Comparison of ENCODE assay signal across 9 mouse cellular contexts in genomic region chr7:84409241-84409895, GRCm38 (mm10). TPM values are rescaled to one million over a fixed set of nuclear protein-coding genes. Genes with fewer than 3 reads are reported as not detected.
DNase-seq lines count a peak whose midpoint lies in the region; ATAC-seq and TF ChIP-seq lines count a peak whose summit lies in the region.
"Had no signal": no experiment of that assay in that cellular context is flagged by ENCODE, and none has a peak within 500 bp of the region (broad histone marks: within the 10 kb centered on the region; RNA-seq: fewer than 3 reads in every experiment).

No protein-coding gene starts in this region.

- 2% methylated on average over 39 of the region's 39 CpGs for WGBS in heart, embryonic 12.5 days
- WGBS in cerebellum, adult 2 months = 1% methylated on average over 39 of the region's 39 CpGs
- 1% methylated on average over 39 of the region's 39 CpGs for WGBS in kidney, embryonic 14.5 days
- 3% methylated on average over 34 of the region's 39 CpGs for WGBS in liver, adult 2 months
- WGBS in olfactory bulb, adult 2 months = 3% methylated on average over 39 of the region's 39 CpGs

- H3K27ac ChIP-seq in heart, embryonic 12.5 days (ENCODE audit: poor library complexity, severe bottlenecking) = peak overlapping the region; percentile 45; the same call in 1 of the 2 replicates
- peak overlapping the region; percentile 64; the same call in 1 of the 2 replicates for H3K27ac ChIP-seq in cerebellum, adult 2 months (ENCODE audit: insufficient read depth, low read length)
- H3K27ac ChIP-seq in kidney, embryonic 14.5 days (ENCODE audit: low read depth, low read length) = peak overlapping the region; percentile 49
- H3K27ac ChIP-seq in liver, adult 2 months (replicated peaks; ENCODE audit: insufficient read depth, low read depth, low read length) = no peak overlapping the region
- no peak overlapping the region for H3K27ac ChIP-seq in olfactory bulb, adult 2 months (ENCODE audit: insufficient read depth, low read depth, low read length)

- peaks cover 41% of the 10 kb centered on the region for H3K27me3 ChIP-seq in heart, embryonic 12.5 days (replicated peaks)
- no peaks in the 10 kb centered on the region for H3K27me3 ChIP-seq in cerebellum, adult 2 months (ENCODE audit: control insufficient read depth, insufficient read depth, low read length)
- no peaks in the 10 kb centered on the region for H3K27me3 ChIP-seq in kidney, embryonic 14.5 days (ENCODE audit: control insufficient read depth, insufficient read depth, low read length)
- peaks cover 25% of the 10 kb centered on the region for H3K27me3 ChIP-seq in liver, adult 2 months (ENCODE audit: control insufficient read depth, insufficient read depth, low read length)

- peak overlapping the region; percentile 72 for H3K4me3 ChIP-seq in heart, embryonic 12.5 days
- H3K4me3 ChIP-seq in cerebellum, adult 2 months (replicated peaks; ENCODE audit: insufficient read depth, low read depth, low read length) = peak overlapping the region; percentile 61
- H3K4me3 ChIP-seq in kidney, embryonic 14.5 days (ENCODE audit: low read length) = peak overlapping the region; percentile 51
- H3K4me3 ChIP-seq in liver, adult 2 months (ENCODE audit: insufficient read depth, low read depth, low read length) = peak overlapping the region; percentile 8; the same call in 1 of the 2 replicates
- peak overlapping the region; percentile 57 for H3K4me3 ChIP-seq in olfactory bulb, adult 2 months (ENCODE audit: insufficient read depth, low read depth, low read length)

- peak overlapping the region; percentile 87 for H3K4me2 ChIP-seq in heart, embryonic 12.5 days
- peak overlapping the region; percentile 58 for H3K4me2 ChIP-seq in kidney, embryonic 14.5 days (replicated peaks; ENCODE audit: low read depth, low read length)

- H3K36me3 ChIP-seq in heart, embryonic 12.5 days = no peaks in the 10 kb centered on the region
- H3K36me3 ChIP-seq in kidney, embryonic 14.5 days (ENCODE audit: control insufficient read depth, insufficient read depth, low read length) = no peaks in the 10 kb centered on the region
- no peaks in the 10 kb centered on the region for H3K36me3 ChIP-seq in liver, adult 2 months (ENCODE audit: control insufficient read depth, insufficient read depth, low read length)

- DNase-seq in heart, adult 8-10 months (ENCODE audit: low spot score) = no peak
- peak in 1 of 2 experiments; percentile 61 for DNase-seq in cerebellum, adult 2 months
- DNase-seq in liver, adult 2 months (ENCODE audit: extremely low read depth, low read depth, low spot score) = peak; percentile 24
- no peak for DNase-seq in adipocyte (ENCODE audit: low spot score)

- ATAC-seq in heart, embryonic 12.5 days (ENCODE audit: insufficient number of reproducible peaks, low FRiP score) = peak; percentile 68
- ATAC-seq in frontal cortex, adult (ENCODE audit: low TSS enrichment) = peak; percentile 21
- peak; percentile 80 for ATAC-seq in kidney, embryonic 14.5 days (ENCODE audit: low FRiP score, low TSS enrichment)

- H3K4me1 ChIP-seq in heart, embryonic 12.5 days (replicated peaks) = peaks cover 3% of the 10 kb centered on the region; the same call in 1 of the 2 replicates
- H3K4me1 ChIP-seq in cerebellum, adult 2 months (ENCODE audit: control insufficient read depth, insufficient read depth, low read length) = no peaks in the 10 kb centered on the region
- peaks cover 5% of the 10 kb centered on the region; the same call in 1 of the 2 replicates for H3K4me1 ChIP-seq in kidney, embryonic 14.5 days (ENCODE audit: control insufficient read depth, insufficient read depth, low read length)
- H3K4me1 ChIP-seq in liver, adult 2 months (ENCODE audit: control insufficient read depth, insufficient read depth, low read length) = no peaks in the 10 kb centered on the region
- peaks cover 5% of the 10 kb centered on the region for H3K4me1 ChIP-seq in olfactory bulb, adult 2 months (ENCODE audit: control insufficient read depth, insufficient read depth, low read length)

- no peak for TF ChIP-seq CTCF in cerebellum, adult 2 months (IDR thresholded peaks at IDR 0.05; ENCODE audit: borderline replicate concordance, insufficient read depth, low read depth, low read length)
- no peak for TF ChIP-seq CTCF in liver, adult 2 months (IDR thresholded peaks at IDR 0.05; ENCODE audit: low read depth, low read length)
- no peak for TF ChIP-seq CTCF in olfactory bulb, adult 2 months (IDR thresholded peaks at IDR 0.05; ENCODE audit: insufficient read depth, low read depth, low read length)

- peak overlapping the region; percentile 77 for H3K9ac ChIP-seq in heart, embryonic 12.5 days
- H3K9ac ChIP-seq in kidney, embryonic 14.5 days (ENCODE audit: low read depth, low read length) = peak overlapping the region; percentile 84
- H3K9ac ChIP-seq in liver, adult 2 months (ENCODE audit: low read depth, low read length) = no peak overlapping the region

- H3K9me3 ChIP-seq in heart, embryonic 12.5 days (replicated peaks) = no peaks in the 10 kb centered on the region
- H3K9me3 ChIP-seq in kidney, embryonic 14.5 days (ENCODE audit: control insufficient read depth, low read length) = no peaks in the 10 kb centered on the region

- H3K79me2 ChIP-seq in liver, adult 2 months (ENCODE audit: control insufficient read depth, insufficient read depth, low read length) = no peaks in the 10 kb centered on the region

- TF ChIP-seq POLR2A in cerebellum, adult 2 months (IDR thresholded peaks at IDR 0.05; ENCODE audit: borderline replicate concordance, insufficient read depth, low read length) = no peak
- no peak for TF ChIP-seq POLR2A in liver, adult 2 months (IDR thresholded peaks at IDR 0.05; ENCODE audit: extremely low read depth, insufficient read depth, low read length)
- no peak for TF ChIP-seq POLR2A in olfactory bulb, adult 2 months (IDR thresholded peaks at IDR 0.05; ENCODE audit: insufficient read depth, low read depth, low read length)

RNA-seq across cellular contexts. Expression of gene Arnt2, which starts 0.6 kb away (rescaled TPM):
- polyA plus RNA-seq in heart, embryonic 12.5 days (2016; fragmentation: Nextera tagmentation; extraction: Ambion mirVana) = 4.4 and 5.3 TPM in 2 replicates
- total RNA-seq in heart, adult 8-10 months (2022) = under 1 TPM; 0.30 to 0.80 (median 0.49) TPM
- 57.0 and 60.9 TPM in 2 replicates for polyA plus RNA-seq in cerebellum, adult 2 months (2012; rRNA removed)
- 8.6 and 10.5 TPM in 2 replicates for polyA plus RNA-seq in kidney, embryonic 14.5 days (2014; fragmentation: Nextera tagmentation; extraction: Ambion mirVana)
- under 0.01 TPM in 1 of 2 replicates, not detected in the other for total RNA-seq in liver, adult 2 months (2014; rRNA removed)
- not detected in 2 replicates for polyA plus RNA-seq in liver, adult 2 months (2012; rRNA removed)
- not detected in 2 replicates for polyA plus RNA-seq in olfactory bulb, adult 2 months (2012; ENCODE audit: insufficient read depth, insufficient read length, low replicate concordance, missing spikeins)
- total RNA-seq: MEL had no signal

Comparison
In these comparisons a context has a peak if more than half of its experiments do, and no peak if none do; other contexts are left out.
1. ATAC-seq: peak in every context shown above with its lines; median percentile 80 in kidney, embryonic 14.5 days; 68 in heart, embryonic 12.5 days; 21 in frontal cortex, adult.
2. H3K27ac ChIP-seq: peak in heart, embryonic 12.5 days (single experiment), cerebellum, adult 2 months (single experiment) and kidney, embryonic 14.5 days (single experiment); none in liver, adult 2 months (single experiment) and olfactory bulb, adult 2 months (single experiment).
3. H3K4me3 ChIP-seq: peak in every context shown above with its lines; median percentile 72 in heart, embryonic 12.5 days; 61 in cerebellum, adult 2 months; 57 in olfactory bulb, adult 2 months; 51 in kidney, embryonic 14.5 days; 8 in liver, adult 2 months.